Mouse (Mus musculus): Measurements from ENCODE around the gene Clcn3. TPM values are rescaled to one million over a fixed set of nuclear protein-coding genes. Genes with fewer than 3 reads are reported as not detected.
A peak's percentile ranks its signal among the peaks of the same experiment; 100 is the strongest.

The Clcn3 gene
- polyA plus RNA-seq, 1 experiment from 2014 or later = 55.1 TPM

- WGBS = 46% methylated on average over 2 of the region's 2 CpGs
- H3K27me3 ChIP-seq (replicated peaks; ENCODE audit: control insufficient read depth, insufficient read depth, low read length) = no peaks in the 10 kb centered on the region
- no peak for ATAC-seq
- no peak overlapping the region for H3K4me3 ChIP-seq (ENCODE audit: low read depth, low read length)
- H3K27ac ChIP-seq (ENCODE audit: low read depth, low read length) = no peak overlapping the region
- no peak overlapping the region for H3K9ac ChIP-seq (ENCODE audit: low read length)
- no peaks in the 10 kb centered on the region for H3K36me3 ChIP-seq (ENCODE audit: control insufficient read depth, insufficient read depth, low read length)
- no peak for DNase-seq (ENCODE audit: low spot score)
- H3K4me2 ChIP-seq (ENCODE audit: low read length) = no peak overlapping the region
- H3K4me1 ChIP-seq (ENCODE audit: control insufficient read depth, insufficient read depth, low read length) = no peaks in the 10 kb centered on the region
- no peaks in the 10 kb centered on the region for H3K9me3 ChIP-seq (replicated peaks; ENCODE audit: control insufficient read depth, low read length)
These were observed 19.2 kb downstream of the Clcn3 start for GRCm38 (mm10) chr8:60963931-60964330.

GRCm38 (mm10) chr8:60962763-60963162 lies 20.3 kb downstream of the Clcn3 start:
- Histone ChIP-seq H3K27ac (ENCODE audit: low read depth, low read length) (no peak overlapping the region), H3K4me2 (ENCODE audit: low read length) (no peak overlapping the region), H3K9ac (ENCODE audit: low read length) (no peak overlapping the region), H3K27me3 (replicated peaks; ENCODE audit: control insufficient read depth, insufficient read depth, low read length) (no peaks in the 10 kb centered on the region), H3K9me3 (replicated peaks; ENCODE audit: control insufficient read depth, low read length) (no peaks in the 10 kb centered on the region), H3K4me3 (ENCODE audit: low read depth, low read length) (no peak overlapping the region), H3K36me3 (ENCODE audit: control insufficient read depth, insufficient read depth, low read length) (no peaks in the 10 kb centered on the region), H3K4me1 (ENCODE audit: control insufficient read depth, insufficient read depth, low read length) (no peaks in the 10 kb centered on the region)
- no peak for ATAC-seq
- WGBS = 85% methylated on average over 3 of the region's 3 CpGs
- no peak for DNase-seq (ENCODE audit: low spot score)

GRCm38 (mm10) chr8:60956847-60957246 lies 26.3 kb downstream of the Clcn3 start:
- 97% methylated on average over 7 of the region's 7 CpGs for WGBS
- DNase-seq (ENCODE audit: low spot score) = no peak
- no peak overlapping the region for H3K9ac ChIP-seq (ENCODE audit: low read length)

GRCm38 (mm10) chr8:60954281-60955014 lies 28.7 kb downstream of the Clcn3 start:
- peak; percentile 98 for ATAC-seq
- H3K9ac ChIP-seq (ENCODE audit: low read length) = peak overlapping the region; percentile 63
- peak overlapping the region; percentile 92 for H3K27ac ChIP-seq (ENCODE audit: low read depth, low read length)

More at GRCm38 (mm10) chr8:60956847-60957246, 26.3 kb downstream of the Clcn3 start:
- no peak overlapping the region for H3K4me2 ChIP-seq (ENCODE audit: low read length)
- no peaks in the 10 kb centered on the region for H3K9me3 ChIP-seq (replicated peaks; ENCODE audit: control insufficient read depth, low read length)
- no peak overlapping the region for H3K4me3 ChIP-seq (ENCODE audit: low read depth, low read length)
- H3K27me3 ChIP-seq (replicated peaks; ENCODE audit: control insufficient read depth, insufficient read depth, low read length) = no peaks in the 10 kb centered on the region
- ATAC-seq = no peak
- no peak overlapping the region for H3K27ac ChIP-seq (ENCODE audit: low read depth, low read length)
- peaks cover 9% of the 10 kb centered on the region for H3K4me1 ChIP-seq (ENCODE audit: control insufficient read depth, insufficient read depth, low read length)
- no peaks in the 10 kb centered on the region for H3K36me3 ChIP-seq (ENCODE audit: control insufficient read depth, insufficient read depth, low read length)

GRCm38 (mm10) chr8:60952803-60953202 lies 30.3 kb downstream of the Clcn3 start:
- Histone ChIP-seq H3K9ac (ENCODE audit: low read length) (no peak overlapping the region), H3K4me1 (ENCODE audit: control insufficient read depth, insufficient read depth, low read length) (peaks cover 14% of the 10 kb centered on the region), H3K4me2 (ENCODE audit: low read length) (peak overlapping the region; percentile 41), H3K27me3 (replicated peaks; ENCODE audit: control insufficient read depth, insufficient read depth, low read length) (no peaks in the 10 kb centered on the region), H3K36me3 (ENCODE audit: control insufficient read depth, insufficient read depth, low read length) (no peaks in the 10 kb centered on the region), H3K27ac (ENCODE audit: low read depth, low read length) (no peak overlapping the region), H3K4me3 (ENCODE audit: low read depth, low read length) (0 out of 2 replicates have a peak overlapping the region, but pooled peaks have one; percentile 1), H3K9me3 (replicated peaks; ENCODE audit: control insufficient read depth, low read length) (no peaks in the 10 kb centered on the region)
- WGBS = 32% methylated on average over 5 of the region's 5 CpGs
- no peak for DNase-seq (ENCODE audit: low spot score)
- ATAC-seq = no peak

More at GRCm38 (mm10) chr8:60954281-60955014, 28.7 kb downstream of the Clcn3 start:
- peak overlapping the region; percentile 43 for H3K4me3 ChIP-seq (ENCODE audit: low read depth, low read length)
- no peaks in the 10 kb centered on the region for H3K9me3 ChIP-seq (replicated peaks; ENCODE audit: control insufficient read depth, low read length)
- no peaks in the 10 kb centered on the region for H3K36me3 ChIP-seq (ENCODE audit: control insufficient read depth, insufficient read depth, low read length)
- H3K4me2 ChIP-seq (ENCODE audit: low read length) = peak overlapping the region; percentile 54
- WGBS = under 1% methylated on average over 15 of the region's 15 CpGs
- H3K4me1 ChIP-seq (ENCODE audit: control insufficient read depth, insufficient read depth, low read length) = peaks cover 14% of the 10 kb centered on the region
- peak; percentile 97 for DNase-seq (ENCODE audit: low spot score)
- H3K27me3 ChIP-seq (replicated peaks; ENCODE audit: control insufficient read depth, insufficient read depth, low read length) = no peaks in the 10 kb centered on the region

- no peak overlapping the region for H3K27ac ChIP-seq (ENCODE audit: low read depth, low read length)
- H3K9ac ChIP-seq (ENCODE audit: low read length) = no peak overlapping the region
- WGBS = 100% methylated on average over 1 of the region's 1 CpGs
- ATAC-seq (no peak), DNase-seq (ENCODE audit: low spot score) (no peak)
- H3K4me2 ChIP-seq (ENCODE audit: low read length) = no peak overlapping the region
- H3K4me1 ChIP-seq (ENCODE audit: control insufficient read depth, insufficient read depth, low read length) = peaks cover 14% of the 10 kb centered on the region
- no peaks in the 10 kb centered on the region for H3K27me3 ChIP-seq (replicated peaks; ENCODE audit: control insufficient read depth, insufficient read depth, low read length)
- H3K4me3 ChIP-seq (ENCODE audit: low read depth, low read length) = no peak overlapping the region
- H3K9me3 ChIP-seq (replicated peaks; ENCODE audit: control insufficient read depth, low read length) = no peaks in the 10 kb centered on the region
- no peaks in the 10 kb centered on the region for H3K36me3 ChIP-seq (ENCODE audit: control insufficient read depth, insufficient read depth, low read length)
These were observed 31.3 kb downstream of the Clcn3 start for GRCm38 (mm10) chr8:60951757-60952156.

GRCm38 (mm10) chr8:60951271-60951670 lies 31.8 kb downstream of the Clcn3 start:
- Histone ChIP-seq H3K9me3 (replicated peaks; ENCODE audit: control insufficient read depth, low read length) (no peaks in the 10 kb centered on the region), H3K9ac (ENCODE audit: low read length) (no peak overlapping the region), H3K36me3 (ENCODE audit: control insufficient read depth, insufficient read depth, low read length) (no peaks in the 10 kb centered on the region), H3K27ac (ENCODE audit: low read depth, low read length) (no peak overlapping the region), H3K27me3 (replicated peaks; ENCODE audit: control insufficient read depth, insufficient read depth, low read length) (no peaks in the 10 kb centered on the region), H3K4me2 (ENCODE audit: low read length) (no peak overlapping the region), H3K4me1 (ENCODE audit: control insufficient read depth, insufficient read depth, low read length) (peaks cover 14% of the 10 kb centered on the region), H3K4me3 (ENCODE audit: low read depth, low read length) (no peak overlapping the region)
- no peak for ATAC-seq
- WGBS = 48% methylated on average over 4 of the region's 4 CpGs
- DNase-seq (ENCODE audit: low spot score) = no peak

- 59% methylated on average over 4 of the region's 4 CpGs for WGBS
- no peaks in the 10 kb centered on the region for H3K27me3 ChIP-seq (replicated peaks; ENCODE audit: control insufficient read depth, insufficient read depth, low read length)
- H3K4me1 ChIP-seq (ENCODE audit: control insufficient read depth, insufficient read depth, low read length) = peaks cover 14% of the 10 kb centered on the region
- H3K9me3 ChIP-seq (replicated peaks; ENCODE audit: control insufficient read depth, low read length) = no peaks in the 10 kb centered on the region
- H3K4me3 ChIP-seq (ENCODE audit: low read depth, low read length) = no peak overlapping the region
- no peak for ATAC-seq
- H3K27ac ChIP-seq (ENCODE audit: low read depth, low read length) = no peak overlapping the region
- H3K9ac ChIP-seq (ENCODE audit: low read length) = no peak overlapping the region
- no peaks in the 10 kb centered on the region for H3K36me3 ChIP-seq (ENCODE audit: control insufficient read depth, insufficient read depth, low read length)
- DNase-seq (ENCODE audit: low spot score) = no peak
- H3K4me2 ChIP-seq (ENCODE audit: low read length) = no peak overlapping the region
These were observed 33.2 kb downstream of the Clcn3 start for GRCm38 (mm10) chr8:60949859-60950258.

GRCm38 (mm10) chr8:60947503-60947902 lies 35.6 kb downstream of the Clcn3 start:
- H3K27me3 ChIP-seq (replicated peaks; ENCODE audit: control insufficient read depth, insufficient read depth, low read length) = no peaks in the 10 kb centered on the region
- H3K9me3 ChIP-seq (replicated peaks; ENCODE audit: control insufficient read depth, low read length) = no peaks in the 10 kb centered on the region
- H3K36me3 ChIP-seq (ENCODE audit: control insufficient read depth, insufficient read depth, low read length) = no peaks in the 10 kb centered on the region
- no peak for DNase-seq (ENCODE audit: low spot score)
- H3K27ac ChIP-seq (ENCODE audit: low read depth, low read length) = no peak overlapping the region
- no peak overlapping the region for H3K4me3 ChIP-seq (ENCODE audit: low read depth, low read length)
- H3K9ac ChIP-seq (ENCODE audit: low read length) = no peak overlapping the region
- peaks cover 9% of the 10 kb centered on the region for H3K4me1 ChIP-seq (ENCODE audit: control insufficient read depth, insufficient read depth, low read length)
- no peak for ATAC-seq
- H3K4me2 ChIP-seq (ENCODE audit: low read length) = no peak overlapping the region

All from forebrain, embryonic 14.5 days (tissue).